Mouse (Mus musculus) limb, embryonic 12.5 days (tissue): ENCODE data around the gene Ost4. TPM values are rescaled to one million over a fixed set of nuclear protein-coding genes. Genes with fewer than 3 reads are reported as not detected.

Experiments
- ATAC-seq: fragments of 200-750 bp; cut with Nextera tagmentation; 2 replicates; pipeline ENCODE4 v1.8.0; 2017; ENCODE audit warnings: low read depth, moderate TSS enrichment; ENCODE audit not compliant: insufficient number of reproducible peaks, insufficient read depth, low FRiP score, low TSS enrichment
- H3K27ac ChIP-seq: fragments of 300-500 bp; sonication (generic); 2 replicates; pipeline ENCODE4 v1.5.1; 2016; ENCODE audit warnings: mild to moderate bottlenecking, moderate library complexity
- H3K27me3 ChIP-seq: fragments of 300-500 bp; sonication (generic); 2 replicates; pipeline ENCODE4 v1.6.1; 2016; ENCODE audit warnings: mild to moderate bottlenecking, moderate library complexity
- H3K36me3 ChIP-seq: fragments of 300-500 bp; sonication (generic); 2 replicates; pipeline ENCODE4 v1.6.1; 2016; ENCODE audit warnings: mild to moderate bottlenecking, moderate library complexity
- H3K4me1 ChIP-seq: fragments of 300-500 bp; sonication (generic); replicated peaks from 2 replicates; pipeline ENCODE4 v1.6.1; 2016
- H3K4me2 ChIP-seq: fragments of 300-500 bp; sonication (generic); 2 replicates; pipeline ENCODE4 v1.6.1; 2016; ENCODE audit warnings: mild to moderate bottlenecking, moderate library complexity
- H3K4me3 ChIP-seq: fragments of 300-500 bp; sonication (generic); replicated peaks from 2 replicates; pipeline ENCODE4 v1.5.1; 2016; ENCODE audit warnings: mild to moderate bottlenecking
- H3K9ac ChIP-seq: fragments of 300-500 bp; sonication (generic); replicated peaks from 2 replicates; pipeline ENCODE4 v1.6.1; 2016; ENCODE audit warnings: mild to moderate bottlenecking, moderate library complexity
- H3K9me3 ChIP-seq: fragments of 300-500 bp; sonication (generic); 2 replicates; pipeline ENCODE4 v1.6.1; 2016; ENCODE audit warnings: mild to moderate bottlenecking, moderate library complexity
- WGBS: fragments of 180-500 bp; shearing (Covaris S2); methylation state at CpG from one replicate; pipeline ENCODE4 v1.1.7; 2016; 5-methylcytosine and 5-hydroxymethylcytosine counted together
- polyA plus RNA-seq: library from polyadenylated mRNA; unstranded; fragments of >200 nt; fragmentation: Nextera tagmentation; extraction: Ambion mirVana; gene quantifications from 2 replicates; pipeline ENCODE4 v1.2.1, GENCODE M21; 2016

The Ost4 gene
- polyA plus RNA-seq, 1 experiment from 2014 or later = 351 TPM

GRCm38 (mm10) chr5:30915456-30915855 is 7.9 kb upstream of the Ost4 start:
- Histone ChIP-seq H3K4me3 (peak overlapping the region; percentile 59), H3K9me3 (no peaks in the 10 kb centered on the region), H3K27me3 (no peaks in the 10 kb centered on the region), H3K9ac (peak overlapping the region; percentile 79), H3K4me2 (peak overlapping the region; percentile 98), H3K4me1 (peaks cover 79% of the 10 kb centered on the region), H3K27ac (peak overlapping the region; percentile 99), H3K36me3 (peaks cover 39% of the 10 kb centered on the region)
- WGBS = 51% methylated on average over 9 of the region's 9 CpGs
- no peak for ATAC-seq

DNA sequence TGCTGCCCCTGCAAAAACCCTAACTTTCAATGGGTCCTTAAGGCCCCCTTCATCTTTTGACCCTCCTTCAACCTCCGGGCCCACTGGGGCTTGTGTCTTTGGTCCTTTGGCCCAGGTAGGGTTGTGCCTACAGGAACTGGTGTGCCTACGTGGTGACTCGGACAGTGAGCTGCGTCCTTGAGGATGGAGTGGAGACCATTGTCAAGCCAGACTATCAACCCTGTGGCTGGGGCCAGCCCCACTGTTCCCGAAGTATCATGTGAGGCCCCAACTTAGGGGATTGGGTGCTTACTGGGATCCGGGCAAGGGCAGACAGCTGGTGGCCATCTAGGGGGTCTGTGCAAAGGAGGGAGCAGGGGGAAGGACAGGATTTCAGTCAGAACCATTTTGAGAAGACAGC is 7.3 kb upstream of the Ost4 start:
- H3K27ac ChIP-seq = peak overlapping the region; percentile 99

DNA sequence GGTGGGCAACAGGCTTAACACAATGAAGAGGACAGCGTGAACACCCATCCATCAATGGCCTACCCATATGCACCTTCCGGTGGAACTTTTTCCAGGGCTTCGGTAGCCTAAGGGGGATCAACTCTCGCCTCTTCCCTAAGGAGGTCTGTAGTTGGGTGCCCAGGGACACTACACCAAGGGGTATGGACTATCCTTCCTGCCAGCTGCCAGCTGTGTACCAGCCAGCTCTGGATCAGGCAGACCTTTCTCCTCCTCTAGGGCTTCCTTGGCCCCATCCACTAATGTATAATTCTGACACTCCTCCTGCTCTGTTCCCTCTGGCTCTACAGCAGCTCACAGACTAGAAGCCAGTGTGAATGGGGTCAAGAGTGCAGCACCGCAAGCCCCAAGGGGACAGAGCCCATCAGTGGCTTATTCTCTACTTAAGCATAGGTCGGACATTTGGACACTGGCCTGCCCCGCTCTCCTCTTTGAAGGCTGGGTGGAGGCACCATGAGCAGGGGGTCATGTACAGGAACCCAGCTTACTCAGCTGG is 6.6 kb upstream of the Ost4 start:
- H3K9me3 ChIP-seq = no peaks in the 10 kb centered on the region
- peak overlapping the region; percentile 98 for H3K4me2 ChIP-seq
- peak overlapping the region; percentile 79 for H3K9ac ChIP-seq
- no peaks in the 10 kb centered on the region for H3K27me3 ChIP-seq
- peaks cover 26% of the 10 kb centered on the region for H3K36me3 ChIP-seq
- peak overlapping the region; percentile 59 for H3K4me3 ChIP-seq
- 26% methylated on average over 7 of the region's 7 CpGs for WGBS
- ATAC-seq = no peak
- peak overlapping the region; percentile 99 for H3K27ac ChIP-seq
- peaks cover 77% of the 10 kb centered on the region for H3K4me1 ChIP-seq

More for the DNA sequence above, 7.3 kb upstream of the Ost4 start:
- H3K4me3 ChIP-seq = peak overlapping the region; percentile 59
- H3K9ac ChIP-seq = peak overlapping the region; percentile 79
- peaks cover 77% of the 10 kb centered on the region for H3K4me1 ChIP-seq
- H3K36me3 ChIP-seq = peaks cover 33% of the 10 kb centered on the region
- 44% methylated on average over 6 of the region's 6 CpGs for WGBS
- peak overlapping the region; percentile 98 for H3K4me2 ChIP-seq
- H3K9me3 ChIP-seq = no peaks in the 10 kb centered on the region
- H3K27me3 ChIP-seq = no peaks in the 10 kb centered on the region
- no peak for ATAC-seq

DNA sequence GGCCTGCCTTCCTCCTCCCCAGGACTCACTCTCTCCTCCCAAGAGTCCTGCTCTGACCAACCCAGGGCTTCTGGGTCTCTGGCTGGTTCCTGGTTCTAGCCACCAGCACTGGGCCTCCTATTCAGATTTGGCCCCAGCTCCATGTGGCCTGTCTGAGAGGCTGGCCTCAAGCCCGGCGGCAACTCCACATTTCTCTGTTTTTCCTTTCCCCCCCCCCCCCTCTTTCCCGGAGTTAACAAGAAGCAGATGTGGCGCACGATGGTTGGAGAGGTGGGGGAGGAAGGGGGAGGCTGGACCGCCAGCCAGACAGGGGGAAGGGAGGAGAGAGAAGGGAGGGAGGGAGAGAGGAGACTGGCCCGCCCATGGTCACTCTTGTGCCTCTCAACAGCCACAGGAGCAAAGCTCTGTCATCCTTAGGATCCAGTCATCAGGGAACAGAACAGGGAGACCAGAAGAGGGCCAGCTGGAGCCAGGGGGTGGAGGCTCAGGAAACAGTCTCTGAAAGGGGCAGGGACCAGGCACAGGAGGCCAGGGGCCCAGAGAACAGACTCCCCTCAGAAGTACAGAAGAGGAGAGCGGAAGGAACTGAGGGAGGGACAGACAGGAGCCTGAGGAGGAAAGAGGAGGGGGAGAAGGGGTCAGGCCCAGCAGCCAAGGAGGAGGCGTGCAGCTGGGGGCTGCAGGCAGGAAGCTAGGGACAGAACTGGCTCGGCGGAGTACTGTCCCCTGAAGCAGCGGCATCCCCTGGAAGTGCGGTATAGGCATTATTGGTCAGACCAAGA is 5.7 kb upstream of the Ost4 start, which contains the start of gene Emilin1:
Gene Emilin1, plus strand, starts transcription at position 343 of the 782 bp plus-strand sequence.
- peaks cover 79% of the 10 kb centered on the region for H3K4me1 ChIP-seq
- H3K36me3 ChIP-seq = peaks cover 17% of the 10 kb centered on the region
- whole genome bisulfite sequencing = 5% methylated on average over 11 of the region's 13 CpGs
- peak within 1 kb of the TSS; percentile 59 for H3K4me3 ChIP-seq
- peak within 1 kb of the TSS; percentile 99 for H3K27ac ChIP-seq
- H3K9ac ChIP-seq = peak within 1 kb of the TSS; percentile 79
- H3K9me3 ChIP-seq = no peaks in the 10 kb centered on the region
- peak within 1 kb of the TSS; percentile 98 for H3K4me2 ChIP-seq
- peak; percentile 82 for ATAC-seq
- no peaks in the 10 kb centered on the region for H3K27me3 ChIP-seq

- WGBS = 60% methylated on average over 5 of the region's 5 CpGs
- peak overlapping the region; percentile 98 for H3K4me2 ChIP-seq
- no peaks in the 10 kb centered on the region for H3K9me3 ChIP-seq
- H3K4me1 ChIP-seq = peaks cover 78% of the 10 kb centered on the region
- no peak for ATAC-seq
- H3K4me3 ChIP-seq = no peak overlapping the region
- peak overlapping the region; percentile 99 for H3K27ac ChIP-seq
- no peak overlapping the region for H3K9ac ChIP-seq
- H3K36me3 ChIP-seq = peaks cover 6% of the 10 kb centered on the region
- H3K27me3 ChIP-seq = no peaks in the 10 kb centered on the region
Measured at GRCm38 (mm10) chr5:30912156-30912555, 4.6 kb upstream of the Ost4 start.

- ATAC-seq = no peak
- peak overlapping the region; percentile 20; the same call in 1 of the 2 replicates for H3K4me2 ChIP-seq
- peak overlapping the region; percentile 99 for H3K27ac ChIP-seq
- H3K27me3 ChIP-seq = no peaks in the 10 kb centered on the region
- peaks cover 80% of the 10 kb centered on the region for H3K4me1 ChIP-seq
- H3K4me3 ChIP-seq = no peak overlapping the region
- peaks cover 8% of the 10 kb centered on the region for H3K36me3 ChIP-seq
- no peak overlapping the region for H3K9ac ChIP-seq
- no peaks in the 10 kb centered on the region for H3K9me3 ChIP-seq
Measured at GRCm38 (mm10) chr5:30910481-30910880, 2.9 kb upstream of the Ost4 start.

DNA sequence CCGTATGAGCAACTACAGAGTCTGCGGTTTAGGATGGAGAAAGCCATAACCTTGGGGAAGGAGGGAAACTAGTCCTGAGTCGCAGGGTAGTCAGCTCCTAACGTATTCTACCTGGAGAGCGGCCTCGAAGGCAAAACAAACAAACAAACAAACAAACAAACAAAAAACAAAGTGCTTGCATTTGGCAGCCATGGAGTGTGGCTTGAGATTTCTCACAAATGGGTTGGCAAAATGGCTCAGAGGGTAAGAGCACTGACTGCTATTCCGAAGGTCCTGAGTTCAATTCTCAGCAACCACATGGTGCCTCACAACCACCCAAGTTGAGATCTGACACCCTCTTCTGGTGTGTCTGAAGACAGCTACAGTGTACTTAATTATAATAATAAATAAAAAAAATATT is 2.3 kb upstream of the Ost4 start:
- no peaks in the 10 kb centered on the region for H3K9me3 ChIP-seq
- WGBS = 81% methylated on average over 7 of the region's 7 CpGs
- no peak overlapping the region for H3K4me3 ChIP-seq
- peaks cover 80% of the 10 kb centered on the region for H3K4me1 ChIP-seq
- no peak overlapping the region for H3K9ac ChIP-seq
- H3K27ac ChIP-seq = peak overlapping the region; percentile 98
- no peaks in the 10 kb centered on the region for H3K27me3 ChIP-seq
- ATAC-seq = no peak
- H3K36me3 ChIP-seq = peaks cover 14% of the 10 kb centered on the region
- H3K4me2 ChIP-seq = no peak overlapping the region

- Histone ChIP-seq H3K4me3 (no peak overlapping the region), H3K9ac (no peak overlapping the region), H3K9me3 (no peaks in the 10 kb centered on the region), H3K4me1 (peaks cover 75% of the 10 kb centered on the region), H3K4me2 (peak overlapping the region; percentile 1; the same call in 1 of the 2 replicates), H3K36me3 (peaks cover 20% of the 10 kb centered on the region), H3K27ac (peak overlapping the region; percentile 98), H3K27me3 (no peaks in the 10 kb centered on the region)
- 20% methylated on average over 7 of the region's 7 CpGs for WGBS
- no peak for ATAC-seq
Measured at GRCm38 (mm10) chr5:30909300-30909659, 1.7 kb upstream of the Ost4 start.

GRCm38 (mm10) chr5:30908426-30909299 is 1.1 kb upstream of the Ost4 start:
- 19% methylated on average over 13 of the region's 13 CpGs for WGBS

GRCm38 (mm10) chr5:30901860-30902259 is 5.7 kb downstream of the Ost4 start:
- 93% methylated on average over 5 of the region's 5 CpGs for WGBS
- Histone ChIP-seq H3K4me3 (no peak overlapping the region), H3K9ac (no peak overlapping the region), H3K27me3 (no peaks in the 10 kb centered on the region), H3K27ac (no peak overlapping the region), H3K36me3 (peaks cover 88% of the 10 kb centered on the region), H3K9me3 (no peaks in the 10 kb centered on the region), H3K4me2 (no peak overlapping the region), H3K4me1 (peaks cover 20% of the 10 kb centered on the region)
- ATAC-seq = no peak

More at GRCm38 (mm10) chr5:30908426-30909299, 1.1 kb upstream of the Ost4 start:
- Histone ChIP-seq H3K4me2 (peak overlapping the region; percentile 93), H3K4me1 (peaks cover 74% of the 10 kb centered on the region), H3K4me3 (peak overlapping the region; percentile 71), H3K9me3 (no peaks in the 10 kb centered on the region), H3K27ac (peak overlapping the region; percentile 98), H3K36me3 (peaks cover 26% of the 10 kb centered on the region), H3K27me3 (no peaks in the 10 kb centered on the region), H3K9ac (peak overlapping the region; percentile 73)
- peak; percentile 11; the same call in 1 of the 2 replicates for ATAC-seq

GRCm38 (mm10) chr5:30890375-30890774 is 17.2 kb downstream of the Ost4 start:
- peak overlapping the region; percentile 83 for H3K9ac ChIP-seq
- H3K27ac ChIP-seq = peak overlapping the region; percentile 98
- peaks cover 22% of the 10 kb centered on the region for H3K4me1 ChIP-seq
- peaks cover 50% of the 10 kb centered on the region for H3K36me3 ChIP-seq
- ATAC-seq = no peak
- 86% methylated on average over 7 of the region's 7 CpGs for WGBS
- peak overlapping the region; percentile 74 for H3K4me3 ChIP-seq
- H3K27me3 ChIP-seq = no peaks in the 10 kb centered on the region
- H3K4me2 ChIP-seq = peak overlapping the region; percentile 68
- no peaks in the 10 kb centered on the region for H3K9me3 ChIP-seq
